Mouse (Mus musculus) stomach, embryonic 16.5 days (tissue): ENCODE measurements around the gene Dennd4a. TPM values are rescaled to one million over a fixed set of nuclear protein-coding genes. Genes with fewer than 3 reads are reported as not detected.

Experiments used
- ATAC-seq: fragments of 200-750 bp; cut with Nextera tagmentation; 2 replicates; pipeline ENCODE4 v1.8.0; 2017; ENCODE audit warnings: moderate number of reproducible peaks, moderate TSS enrichment; ENCODE audit not compliant: insufficient read depth, low FRiP score
- H3K27ac ChIP-seq: fragments of 300-500 bp; sonication (generic); 2 replicates; pipeline ENCODE4 v1.5.1; 2014; ENCODE audit warnings: low read length
- H3K27me3 ChIP-seq: fragments of 300-500 bp; sonication (generic); 2 replicates; pipeline ENCODE4 v1.6.1; 2014; ENCODE audit warnings: low read length, control low read depth, mixed read lengths; ENCODE audit not compliant: control insufficient read depth, insufficient read depth
- H3K36me3 ChIP-seq: fragments of 300-500 bp; sonication (generic); 2 replicates; pipeline ENCODE4 v1.6.1; 2014; ENCODE audit warnings: low read length; ENCODE audit not compliant: control insufficient read depth, insufficient read depth
- H3K4me1 ChIP-seq: fragments of 300-500 bp; sonication (generic); 2 replicates; pipeline ENCODE4 v1.6.1; 2014; ENCODE audit warnings: low read length, control low read depth, mixed read lengths; ENCODE audit not compliant: control insufficient read depth, insufficient read depth
- H3K4me2 ChIP-seq: fragments of 300-500 bp; sonication (generic); 2 replicates; pipeline ENCODE4 v1.6.1; 2014; ENCODE audit warnings: low read depth, low read length, mixed read lengths
- H3K4me3 ChIP-seq: fragments of 300-500 bp; sonication (generic); replicated peaks from 2 replicates; pipeline ENCODE4 v1.5.1; 2014; ENCODE audit warnings: mild to moderate bottlenecking, low read length
- H3K9ac ChIP-seq: fragments of 300-500 bp; sonication (generic); 2 replicates; pipeline ENCODE4 v1.6.1; 2014; ENCODE audit warnings: low read length
- H3K9me3 ChIP-seq: fragments of 300-500 bp; sonication (generic); replicated peaks from 2 replicates; pipeline ENCODE4 v1.6.1; 2016; ENCODE audit warnings: low read length, control low read depth; ENCODE audit not compliant: control insufficient read depth
- WGBS: fragments of 180-500 bp; shearing (Covaris S2); extraction: QIAGEN DNeasy Blood & Tissue Kit; methylation state at CpG from one replicate; pipeline ENCODE4 v1.1.7; 2014; 5-methylcytosine and 5-hydroxymethylcytosine counted together
- polyA plus RNA-seq: library from polyadenylated mRNA; unstranded; fragments of >200 nt; fragmentation: Nextera tagmentation; extraction: Ambion mirVana; gene quantifications from 2 replicates; pipeline ENCODE4 v1.2.1, GENCODE M21; 2015

Gene Dennd4a
- polyA plus RNA-seq, 1 experiment from 2014 or later, result 8.3 TPM

- no peak for ATAC-seq
- no peak overlapping the region for H3K4me3 ChIP-seq
- WGBS, result 55% methylated on average over 4 of the region's 4 CpGs
These were observed 37.2 kb upstream of the Dennd4a start for GRCm38 (mm10) chr9:64773936-64774335.

GRCm38 (mm10) chr9:64774411-64774811 is 36.7 kb upstream of the Dennd4a start:
- Histone ChIP-seq H3K36me3 (no peaks in the 10 kb centered on the region), H3K4me3 (no peak overlapping the region), H3K27me3 (no peaks in the 10 kb centered on the region), H3K9me3 (no peaks in the 10 kb centered on the region), H3K4me2 (no peak overlapping the region), H3K27ac (peak overlapping the region; percentile 60), H3K9ac (peak overlapping the region; percentile 28; the same call in 1 of the 2 replicates), H3K4me1 (peaks cover 4% of the 10 kb centered on the region; the same call in 1 of the 2 replicates)
- peak; percentile 68; the same call in 1 of the 2 replicates for ATAC-seq
- WGBS, result 29% methylated on average over 5 of the region's 5 CpGs

More at GRCm38 (mm10) chr9:64773936-64774335, 37.2 kb upstream of the Dennd4a start:
- Histone ChIP-seq H3K9ac (peak overlapping the region; percentile 28; the same call in 1 of the 2 replicates), H3K4me1 (0 out of 2 replicates have a peak, but pooled peaks cover 4% of the 10 kb centered on the region), H3K36me3 (no peaks in the 10 kb centered on the region), H3K9me3 (no peaks in the 10 kb centered on the region), H3K27ac (peak overlapping the region; percentile 60), H3K4me2 (no peak overlapping the region), H3K27me3 (no peaks in the 10 kb centered on the region)

- no peak for ATAC-seq
- Histone ChIP-seq H3K9ac (no peak overlapping the region), H3K27me3 (no peaks in the 10 kb centered on the region), H3K4me3 (no peak overlapping the region), H3K9me3 (no peaks in the 10 kb centered on the region), H3K4me1 (peaks cover 4% of the 10 kb centered on the region; the same call in 1 of the 2 replicates), H3K27ac (peak overlapping the region; percentile 60; the same call in 1 of the 2 replicates), H3K4me2 (no peak overlapping the region), H3K36me3 (no peaks in the 10 kb centered on the region)
- 48% methylated on average over 2 of the region's 2 CpGs for WGBS
These were observed 36.3 kb upstream of the Dennd4a start for GRCm38 (mm10) chr9:64774883-64775282.

GRCm38 (mm10) chr9:64775491-64775890 is 35.6 kb upstream of the Dennd4a start:
- ATAC-seq, result no peak
- 80% methylated on average over 4 of the region's 4 CpGs for WGBS
- Histone ChIP-seq H3K27ac (no peak overlapping the region), H3K27me3 (no peaks in the 10 kb centered on the region), H3K4me1 (peaks cover 4% of the 10 kb centered on the region; the same call in 1 of the 2 replicates), H3K4me2 (no peak overlapping the region), H3K4me3 (no peak overlapping the region), H3K9me3 (no peaks in the 10 kb centered on the region), H3K36me3 (no peaks in the 10 kb centered on the region), H3K9ac (no peak overlapping the region)

- no peaks in the 10 kb centered on the region for H3K27me3 ChIP-seq
- H3K4me1 ChIP-seq, result peaks cover 4% of the 10 kb centered on the region; the same call in 1 of the 2 replicates
- 83% methylated on average over 4 of the region's 4 CpGs for WGBS
- no peak overlapping the region for H3K4me2 ChIP-seq
- H3K4me3 ChIP-seq, result no peak overlapping the region
- no peak for ATAC-seq
- H3K36me3 ChIP-seq, result no peaks in the 10 kb centered on the region
- H3K9ac ChIP-seq, result no peak overlapping the region
- H3K27ac ChIP-seq, result no peak overlapping the region
- no peaks in the 10 kb centered on the region for H3K9me3 ChIP-seq
These were observed 33.6 kb upstream of the Dennd4a start for GRCm38 (mm10) chr9:64777441-64777987.

GRCm38 (mm10) chr9:64778151-64778550 is 33.0 kb upstream of the Dennd4a start:
- Histone ChIP-seq H3K4me1 (peaks cover 4% of the 10 kb centered on the region; the same call in 1 of the 2 replicates), H3K27ac (no peak overlapping the region), H3K9ac (no peak overlapping the region), H3K36me3 (no peaks in the 10 kb centered on the region), H3K9me3 (no peaks in the 10 kb centered on the region), H3K27me3 (no peaks in the 10 kb centered on the region), H3K4me3 (no peak overlapping the region), H3K4me2 (no peak overlapping the region)
- no peak for ATAC-seq
- 84% methylated on average over 1 of the region's 1 CpGs for WGBS

- Histone ChIP-seq H3K36me3 (no peaks in the 10 kb centered on the region), H3K4me2 (no peak overlapping the region), H3K27me3 (no peaks in the 10 kb centered on the region), H3K27ac (no peak overlapping the region), H3K4me3 (no peak overlapping the region), H3K9ac (no peak overlapping the region), H3K4me1 (peaks cover 4% of the 10 kb centered on the region; the same call in 1 of the 2 replicates), H3K9me3 (no peaks in the 10 kb centered on the region)
- no peak for ATAC-seq
- 40% methylated on average over 7 of the region's 7 CpGs for WGBS
These were observed 31.5 kb upstream of the Dennd4a start for GRCm38 (mm10) chr9:64779628-64780027.

- H3K27ac ChIP-seq, result no peak overlapping the region
- no peak overlapping the region for H3K4me2 ChIP-seq
- H3K36me3 ChIP-seq, result no peaks in the 10 kb centered on the region
- WGBS, result 86% methylated on average over 7 of the region's 7 CpGs
- no peaks in the 10 kb centered on the region for H3K9me3 ChIP-seq
- H3K27me3 ChIP-seq, result no peaks in the 10 kb centered on the region
- H3K4me3 ChIP-seq, result no peak overlapping the region
- H3K9ac ChIP-seq, result no peak overlapping the region
- no peak for ATAC-seq
- no peaks in the 10 kb centered on the region; the same call in 1 of the 2 replicates for H3K4me1 ChIP-seq
These were observed 27.6 kb upstream of the Dennd4a start for GRCm38 (mm10) chr9:64783511-64783910.

GRCm38 (mm10) chr9:64784841-64785240 is 26.3 kb upstream of the Dennd4a start:
- no peak overlapping the region for H3K4me3 ChIP-seq
- H3K27ac ChIP-seq, result no peak overlapping the region
- H3K4me1 ChIP-seq, result no peaks in the 10 kb centered on the region
- H3K27me3 ChIP-seq, result no peaks in the 10 kb centered on the region
- no peaks in the 10 kb centered on the region for H3K9me3 ChIP-seq
- 34% methylated on average over 4 of the region's 4 CpGs for WGBS
- H3K36me3 ChIP-seq, result no peaks in the 10 kb centered on the region
- H3K9ac ChIP-seq, result no peak overlapping the region
- ATAC-seq, result no peak
- H3K4me2 ChIP-seq, result no peak overlapping the region
